10 mouse cellular contexts compared by ENCODE assay signal in the genomic region with DNA sequence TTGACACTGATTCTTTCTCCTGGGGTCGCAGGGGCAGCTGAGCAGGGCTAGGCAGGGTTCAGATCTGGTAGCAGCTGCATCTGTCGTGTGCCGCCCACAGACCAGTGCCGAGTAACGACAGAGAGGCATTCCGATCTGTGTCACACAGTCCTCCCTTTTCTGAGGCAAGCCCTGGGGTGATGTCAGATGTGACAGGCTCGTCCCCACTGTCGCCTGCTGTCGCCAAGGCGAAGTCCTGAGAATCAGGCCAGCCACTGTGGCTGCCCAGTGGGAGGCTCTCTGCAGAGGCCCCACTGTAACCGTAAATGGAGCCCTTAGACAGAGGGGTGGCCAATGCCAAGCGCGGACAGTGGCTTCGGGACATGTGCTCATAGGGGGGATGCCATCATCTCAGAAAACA.
DNase-seq lines count a peak whose midpoint lies in the region; ATAC-seq and TF ChIP-seq lines count a peak whose summit lies in the region.
"Had no signal": no experiment of that assay in that cellular context is flagged by ENCODE, and none has a peak within 500 bp of the region (broad histone marks: within the 10 kb centered on the region; RNA-seq: fewer than 3 reads in every experiment).

No protein-coding gene starts in this region.

- H3K9ac ChIP-seq in liver, postnatal 0 days (replicated peaks) = no peak overlapping the region
- H3K9ac ChIP-seq: heart, embryonic 15.5 days had no signal

- H3K4me3 ChIP-seq in left cerebral cortex, adult 2 months = no peak overlapping the region
- H3K4me3 ChIP-seq in liver, postnatal 0 days (ENCODE audit: low read depth, low read length) = no peak overlapping the region
- H3K4me3 ChIP-seq: forebrain, embryonic 10.5 days; heart, embryonic 15.5 days had no signal

- no peak for TF ChIP-seq CTCF in left cerebral cortex, adult 2 months (IDR thresholded peaks at IDR 0.05)
- TF ChIP-seq CTCF in liver, postnatal 0 days (IDR thresholded peaks at IDR 0.05; ENCODE audit: low read depth) = no peak

- H3K27ac ChIP-seq in left cerebral cortex, adult 2 months = peak overlapping the region; percentile 70
- no peak overlapping the region for H3K27ac ChIP-seq in liver, postnatal 0 days (ENCODE audit: low read depth)
- H3K27ac ChIP-seq: forebrain, embryonic 10.5 days; heart, embryonic 15.5 days had no signal

- H3K27me3 ChIP-seq in liver, postnatal 0 days (ENCODE audit: insufficient read depth, low read length) = no peaks in the 10 kb centered on the region

- H3K36me3 ChIP-seq in liver, postnatal 0 days (replicated peaks; ENCODE audit: insufficient read depth, low read length) = no peaks in the 10 kb centered on the region
- H3K36me3 ChIP-seq: forebrain, embryonic 10.5 days; heart, embryonic 15.5 days had no signal

- no peaks in the 10 kb centered on the region for H3K4me1 ChIP-seq in liver, postnatal 0 days (ENCODE audit: insufficient read depth)
- H3K4me1 ChIP-seq: heart, embryonic 15.5 days had no signal

- ATAC-seq in liver, postnatal 0 days = no peak

- no peak overlapping the region for H3K4me2 ChIP-seq in liver, postnatal 0 days (ENCODE audit: low read depth, low read length)
- H3K4me2 ChIP-seq: heart, embryonic 15.5 days had no signal

- peak; percentile 40 to 50 for DNase-seq in cerebellum, adult 18-20 months
- DNase-seq in cerebellum, adult 11 months = no peak
- DNase-seq in right cerebral cortex, adult 18-20 months = peak; percentile 67
- no peak for DNase-seq in right cerebral cortex, postnatal 4 days
- peak in 1 of 2 experiments; percentile 46 for DNase-seq in left cerebral cortex, adult 2 months (ENCODE audit: extremely low spot score in 1 of 2, low spot score in 2 of 2)
- peak; percentile 79 for DNase-seq in telencephalon, adult 2 months (ENCODE audit: low read depth, low spot score)
- no peak for DNase-seq in adrenal gland, adult 18-20 months (ENCODE audit: low spot score in 2 of 2)
- DNase-seq in liver, postnatal 0 days = no peak

- no peak for TF ChIP-seq EP300 in liver, postnatal 0 days (IDR thresholded peaks at IDR 0.05; ENCODE audit: low read depth)

- intact Hi-C loops in left cerebral cortex, adult 2 months (cut with DNase I) = no loop called here

- 64% methylated on average over 14 of the region's 14 CpGs for WGBS in liver, postnatal 0 days (ENCODE audit: insufficient replicate concordance)

- no peaks in the 10 kb centered on the region for H3K9me3 ChIP-seq in liver, postnatal 0 days (ENCODE audit: low read length)
- H3K9me3 ChIP-seq: forebrain, embryonic 10.5 days; heart, embryonic 15.5 days had no signal

Comparison
In these comparisons a context has a peak if more than half of its experiments do, and no peak if none do; other contexts are left out.
1. DNase-seq: peak in cerebellum, adult 18-20 months (2 of 2), right cerebral cortex, adult 18-20 months (single experiment) and telencephalon, adult 2 months (single experiment); none in cerebellum, adult 11 months (single experiment), right cerebral cortex, postnatal 4 days (single experiment), adrenal gland, adult 18-20 months (0 of 2) and liver, postnatal 0 days (single experiment).